Mouse (Mus musculus) limb, embryonic 10.5 days (tissue): ENCODE data around the gene Olfml3. TPM values are rescaled to one million over a fixed set of nuclear protein-coding genes. Genes with fewer than 3 reads are reported as not detected.

Experiments used
- DNase-seq: peaks from one replicate; pipeline ENCODE4 v3.0.0-alpha.2; 2017; ENCODE audit warnings: low spot score
- H3K27ac ChIP-seq: fragments of 300-500 bp; sonication (generic); 2 replicates; pipeline ENCODE4 v1.5.1; 2016; ENCODE audit warnings: mild to moderate bottlenecking
- H3K27me3 ChIP-seq: fragments of 300-500 bp; sonication (generic); 2 replicates; pipeline ENCODE4 v1.6.1; 2016; ENCODE audit warnings: low read depth, mild to moderate bottlenecking; ENCODE audit not compliant: poor library complexity, severe bottlenecking
- H3K36me3 ChIP-seq: fragments of 300-500 bp; sonication (generic); 2 replicates; pipeline ENCODE4 v1.6.1; 2016; ENCODE audit warnings: mild to moderate bottlenecking, moderate library complexity
- H3K4me1 ChIP-seq: fragments of 300-500 bp; sonication (generic); 2 replicates; pipeline ENCODE4 v1.6.1; 2016
- H3K4me3 ChIP-seq: fragments of 300-500 bp; sonication (generic); 2 replicates; pipeline ENCODE4 v1.5.1; 2016; ENCODE audit warnings: mild to moderate bottlenecking, moderate library complexity
- H3K9me3 ChIP-seq: fragments of 300-500 bp; sonication (generic); replicated peaks from 2 replicates; pipeline ENCODE4 v1.6.1; 2016; ENCODE audit warnings: mild to moderate bottlenecking
- WGBS: fragments of 180-500 bp; shearing (Covaris S2); methylation state at CpG from one replicate; pipeline ENCODE4 v1.1.7; 2016; 5-methylcytosine and 5-hydroxymethylcytosine counted together
- polyA plus RNA-seq: library from polyadenylated mRNA; unstranded; fragments of >200 nt; fragmentation: Nextera tagmentation; extraction: Ambion mirVana; gene quantifications from 2 replicates; pipeline ENCODE4 v1.2.1, GENCODE M21; 2016

Olfml3 gene
- polyA plus RNA-seq: 10.4 and 18.0 TPM in 2 replicates

- peaks cover 70% of the 10 kb centered on the region for H3K4me1 ChIP-seq
- DNase-seq: peak; percentile 95
- WGBS: 0% methylated on average over 18 of the region's 18 CpGs
- no peaks in the 10 kb centered on the region for H3K27me3 ChIP-seq
- H3K27ac ChIP-seq: peak within 1 kb of the TSS; percentile 93
- H3K9me3 ChIP-seq: no peaks in the 10 kb centered on the region
- peaks cover 18% of the 10 kb centered on the region for H3K36me3 ChIP-seq
- H3K4me3 ChIP-seq: peak within 1 kb of the TSS; percentile 50
Measured at GRCm38 (mm10) chr3:103737778-103738571, at the start of gene Olfml3. TSS of gene Olfml3 (minus strand) at chr3:103738001.

DNA sequence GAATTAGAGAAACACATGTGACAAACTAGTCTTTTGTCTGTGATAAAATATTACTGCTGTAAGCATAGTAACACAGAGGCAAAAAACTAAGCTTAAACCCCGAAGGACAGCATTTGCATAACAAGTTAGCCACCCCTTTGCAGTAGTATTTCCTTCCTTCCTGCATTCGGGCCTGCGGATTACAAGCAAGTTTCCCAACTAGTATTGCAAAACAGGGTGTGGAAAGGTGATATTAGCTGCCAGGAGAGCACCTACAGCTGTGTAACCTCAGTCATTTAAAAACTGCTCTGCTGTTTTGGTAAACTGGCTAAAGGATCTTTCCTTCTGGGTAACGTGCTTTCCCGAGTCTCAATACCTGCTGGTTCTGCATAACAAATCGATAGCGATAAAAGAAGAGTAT, 49.4 kb upstream of the Olfml3 start:
- H3K27ac ChIP-seq: no peak overlapping the region
- peaks cover 14% of the 10 kb centered on the region for H3K4me1 ChIP-seq
- no peaks in the 10 kb centered on the region for H3K9me3 ChIP-seq
- no peaks in the 10 kb centered on the region for H3K36me3 ChIP-seq
- no peaks in the 10 kb centered on the region for H3K27me3 ChIP-seq
- no peak overlapping the region for H3K4me3 ChIP-seq
- WGBS: 69% methylated on average over 7 of the region's 7 CpGs
- DNase-seq: no peak

DNA sequence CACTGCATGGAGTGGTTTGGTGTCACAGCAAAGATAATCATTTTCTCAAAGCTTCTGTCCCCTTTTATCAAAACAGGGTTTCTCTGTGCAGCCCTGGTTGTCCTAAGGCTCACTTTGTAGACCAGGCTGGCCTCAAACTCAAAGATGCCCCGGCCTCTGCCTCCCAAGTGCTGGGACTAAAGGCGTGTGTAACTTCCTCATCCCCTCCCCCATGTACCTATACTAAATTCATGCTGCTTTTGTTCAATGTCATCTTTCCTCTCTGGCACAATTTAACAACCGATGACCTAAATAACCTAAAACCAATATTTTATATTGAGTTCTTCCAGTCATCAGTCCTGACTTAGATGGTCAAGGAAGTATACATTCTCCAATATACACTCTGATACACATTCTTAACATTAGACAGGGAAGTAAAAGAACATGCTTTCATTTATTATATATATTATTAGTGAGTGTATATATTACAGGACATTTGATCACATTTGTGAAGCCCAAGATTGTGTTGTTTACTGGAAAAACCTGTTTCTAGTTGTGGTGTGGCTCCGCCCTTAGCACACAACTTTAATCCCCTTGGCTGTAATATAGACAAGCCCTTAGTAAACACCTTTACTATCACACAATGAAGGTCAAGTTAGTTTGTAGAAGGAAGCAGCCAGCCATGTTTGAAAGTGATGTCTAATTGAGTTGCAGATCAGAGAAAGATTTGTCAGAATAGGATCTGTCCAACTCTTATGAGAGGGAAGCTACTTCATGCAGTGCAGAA, 45.2 kb upstream of the Olfml3 start:
- no peak for DNase-seq
- no peaks in the 10 kb centered on the region for H3K9me3 ChIP-seq
- no peaks in the 10 kb centered on the region for H3K27me3 ChIP-seq
- WGBS: 85% methylated on average over 4 of the region's 4 CpGs
- no peaks in the 10 kb centered on the region; the same call in 1 of the 2 replicates for H3K4me1 ChIP-seq
- no peak overlapping the region for H3K4me3 ChIP-seq
- peaks cover 3% of the 10 kb centered on the region for H3K36me3 ChIP-seq
- H3K27ac ChIP-seq: no peak overlapping the region

GRCm38 (mm10) chr3:103780777-103781176, 43.0 kb upstream of the Olfml3 start:
- DNase-seq: no peak
- Histone ChIP-seq H3K4me3 (no peak overlapping the region), H3K9me3 (no peaks in the 10 kb centered on the region), H3K27ac (no peak overlapping the region), H3K36me3 (peaks cover 22% of the 10 kb centered on the region), H3K27me3 (no peaks in the 10 kb centered on the region), H3K4me1 (no peaks in the 10 kb centered on the region; the same call in 1 of the 2 replicates)
- 86% methylated on average over 5 of the region's 5 CpGs for WGBS

DNA sequence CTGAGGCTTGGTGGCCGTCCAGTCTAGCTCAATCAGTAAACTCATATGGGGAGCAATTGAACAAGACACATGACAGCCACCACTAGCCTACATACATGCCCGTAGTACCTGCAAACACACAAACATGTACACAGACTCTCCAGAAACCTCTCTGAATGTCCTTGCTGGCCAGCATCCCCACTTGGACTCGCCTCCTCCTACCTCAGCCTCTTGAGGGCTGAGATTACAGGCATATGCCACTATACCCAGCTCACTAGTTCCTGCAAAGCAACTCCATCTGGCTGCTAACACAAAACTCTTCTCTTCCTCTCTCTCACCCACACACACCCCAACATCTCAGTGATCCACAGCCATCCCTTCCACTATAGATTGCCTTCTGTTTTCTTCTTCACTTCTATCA, 42.5 kb upstream of the Olfml3 start:
- Histone ChIP-seq H3K36me3 (peaks cover 27% of the 10 kb centered on the region), H3K27ac (no peak overlapping the region), H3K4me1 (no peaks in the 10 kb centered on the region; the same call in 1 of the 2 replicates), H3K9me3 (no peaks in the 10 kb centered on the region), H3K4me3 (no peak overlapping the region), H3K27me3 (no peaks in the 10 kb centered on the region)
- DNase-seq: no peak
- WGBS: 90% methylated on average over 3 of the region's 3 CpGs

- H3K36me3 ChIP-seq: peaks cover 34% of the 10 kb centered on the region
- 92% methylated on average over 7 of the region's 7 CpGs for WGBS
- H3K27ac ChIP-seq: no peak overlapping the region
- no peaks in the 10 kb centered on the region; the same call in 1 of the 2 replicates for H3K4me1 ChIP-seq
- no peak for DNase-seq
- no peak overlapping the region for H3K4me3 ChIP-seq
- no peaks in the 10 kb centered on the region for H3K9me3 ChIP-seq
- no peaks in the 10 kb centered on the region for H3K27me3 ChIP-seq
Measured at GRCm38 (mm10) chr3:103779183-103779582, 41.4 kb upstream of the Olfml3 start.

DNA sequence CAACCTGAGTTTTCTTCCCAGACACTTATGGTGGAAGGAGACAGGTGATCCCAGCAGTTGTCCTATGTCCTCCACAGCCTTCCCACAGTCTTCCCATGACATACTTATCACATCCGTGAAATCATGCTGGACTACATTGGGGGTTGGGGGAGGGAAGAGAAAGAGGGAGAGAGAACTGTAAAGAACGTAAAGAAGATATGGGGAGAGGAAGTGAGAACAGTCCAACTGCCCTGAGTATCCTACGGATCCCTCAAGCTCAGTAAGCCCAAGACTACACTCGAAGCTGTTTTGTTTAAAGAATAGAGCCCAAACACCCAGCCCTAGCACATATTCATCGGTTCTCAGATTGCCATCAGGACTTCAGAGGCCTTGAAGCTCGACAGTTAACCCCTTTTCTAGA, 40.9 kb upstream of the Olfml3 start:
- 91% methylated on average over 6 of the region's 6 CpGs for WGBS
- no peaks in the 10 kb centered on the region for H3K9me3 ChIP-seq
- peaks cover 38% of the 10 kb centered on the region for H3K36me3 ChIP-seq
- H3K4me3 ChIP-seq: no peak overlapping the region
- no peak for DNase-seq
- H3K27me3 ChIP-seq: no peaks in the 10 kb centered on the region
- H3K27ac ChIP-seq: no peak overlapping the region
- H3K4me1 ChIP-seq: no peaks in the 10 kb centered on the region; the same call in 1 of the 2 replicates

- Histone ChIP-seq H3K4me1 (no peaks in the 10 kb centered on the region), H3K27ac (no peak overlapping the region), H3K36me3 (peaks cover 43% of the 10 kb centered on the region), H3K9me3 (no peaks in the 10 kb centered on the region), H3K27me3 (no peaks in the 10 kb centered on the region), H3K4me3 (no peak overlapping the region)
- DNase-seq: no peak
- 88% methylated on average over 11 of the region's 11 CpGs for whole genome bisulfite sequencing
Measured at GRCm38 (mm10) chr3:103777940-103778339, 40.1 kb upstream of the Olfml3 start.

DNA sequence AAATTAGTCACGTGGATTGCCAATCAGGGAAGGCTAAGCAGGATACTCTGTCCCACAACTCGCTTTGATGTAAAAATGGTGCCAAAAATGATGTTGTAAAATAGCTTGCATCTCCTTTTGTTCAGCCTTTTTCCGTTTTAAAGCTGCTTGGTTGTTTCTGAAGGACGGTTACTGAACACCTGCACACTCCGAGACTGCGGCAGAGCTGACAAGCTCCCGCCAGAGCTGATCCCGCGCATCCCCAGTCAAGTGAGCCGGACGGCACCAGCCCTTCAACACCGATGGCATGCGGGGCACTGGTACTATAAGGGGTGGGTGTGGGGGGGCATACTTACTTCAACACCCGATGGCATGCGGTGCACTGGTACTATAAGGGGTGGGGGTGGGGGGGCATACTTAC, 36.2 kb upstream of the Olfml3 start:
- H3K4me1 ChIP-seq: no peaks in the 10 kb centered on the region
- H3K27me3 ChIP-seq: no peaks in the 10 kb centered on the region
- no peaks in the 10 kb centered on the region for H3K9me3 ChIP-seq
- H3K4me3 ChIP-seq: no peak overlapping the region
- DNase-seq: no peak
- WGBS: 94% methylated on average over 15 of the region's 15 CpGs
- H3K27ac ChIP-seq: no peak overlapping the region
- peaks cover 72% of the 10 kb centered on the region for H3K36me3 ChIP-seq

DNA sequence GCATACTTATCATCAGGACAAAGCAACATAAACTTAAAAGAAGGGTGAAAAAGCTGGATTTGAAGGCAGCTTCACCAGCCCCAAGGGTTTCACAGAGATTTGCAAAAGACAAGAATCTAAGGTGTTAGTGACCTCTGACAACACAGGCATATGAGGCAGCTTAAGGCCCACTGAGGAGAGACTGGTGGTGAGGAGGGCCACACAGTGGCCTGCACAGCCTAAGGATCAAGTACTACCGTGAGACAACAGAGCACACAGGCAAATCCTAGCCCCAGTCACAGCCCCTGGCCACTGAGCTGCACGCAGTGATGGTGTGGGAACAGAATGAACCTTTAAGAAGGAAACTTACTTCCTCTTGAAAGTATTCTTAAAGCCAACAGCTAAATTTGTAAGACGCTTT, 35.7 kb upstream of the Olfml3 start:
- no peak for DNase-seq
- peaks cover 77% of the 10 kb centered on the region for H3K36me3 ChIP-seq

DNA sequence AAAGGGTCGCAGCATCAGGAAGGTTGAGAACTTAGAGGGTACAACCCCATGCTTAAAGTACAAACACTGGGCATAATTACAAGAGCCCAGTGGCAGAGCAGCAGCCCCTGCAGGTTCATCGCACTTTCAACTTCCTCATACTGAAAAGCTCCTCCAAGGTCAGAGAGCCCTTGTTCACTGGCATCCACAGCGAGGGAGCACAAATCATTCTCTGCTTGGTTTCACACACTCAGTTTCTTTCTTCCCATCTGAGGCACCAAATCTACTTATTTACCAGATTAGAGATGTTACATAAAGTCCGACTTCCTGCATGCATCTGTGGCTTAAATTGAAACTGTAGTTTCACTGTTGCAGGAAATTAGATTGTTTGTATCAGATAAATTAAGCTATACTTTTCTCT, 35.0 kb upstream of the Olfml3 start:
- no peaks in the 10 kb centered on the region for H3K4me1 ChIP-seq
- H3K9me3 ChIP-seq: no peaks in the 10 kb centered on the region
- peaks cover 78% of the 10 kb centered on the region for H3K36me3 ChIP-seq
- H3K27me3 ChIP-seq: no peaks in the 10 kb centered on the region
- H3K27ac ChIP-seq: no peak overlapping the region
- 92% methylated on average over 4 of the region's 4 CpGs for WGBS
- DNase-seq: no peak
- no peak overlapping the region for H3K4me3 ChIP-seq

More for the DNA sequence above, 35.7 kb upstream of the Olfml3 start:
- Histone ChIP-seq H3K9me3 (no peaks in the 10 kb centered on the region), H3K4me1 (no peaks in the 10 kb centered on the region), H3K4me3 (no peak overlapping the region), H3K27ac (no peak overlapping the region), H3K27me3 (no peaks in the 10 kb centered on the region)
- WGBS: 88% methylated on average over 3 of the region's 3 CpGs

DNA sequence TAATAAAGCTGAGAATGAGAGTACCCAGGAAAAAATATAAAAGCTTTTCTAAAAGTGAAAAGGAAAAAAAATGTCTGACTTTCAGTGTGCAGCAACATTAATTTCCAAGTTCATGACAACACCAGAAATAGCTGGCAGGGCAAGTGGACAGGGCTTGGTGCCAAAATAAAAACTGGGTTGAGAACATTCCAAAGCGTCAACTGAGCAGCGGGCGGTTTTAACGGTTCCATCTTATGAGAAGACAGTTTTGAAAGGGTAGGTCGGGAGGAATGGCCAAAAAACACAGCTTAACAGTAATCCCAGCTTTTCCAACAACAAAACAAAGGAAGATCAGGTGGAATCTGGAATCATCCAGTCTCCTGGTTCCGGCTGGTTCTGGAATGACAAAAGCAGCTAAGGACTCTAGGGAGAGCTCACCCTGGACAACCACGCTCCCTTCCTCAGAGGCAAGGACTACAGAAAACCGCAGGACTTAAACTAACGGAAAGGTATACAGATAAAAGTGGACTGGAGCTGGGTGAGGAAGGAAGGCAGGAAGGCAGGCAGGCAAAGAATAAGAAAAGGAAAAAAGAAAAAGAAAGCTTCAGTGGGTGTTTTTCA, 33.8 kb upstream of the Olfml3 start:
- DNase-seq: no peak
- Histone ChIP-seq H3K27me3 (no peaks in the 10 kb centered on the region), H3K36me3 (peaks cover 74% of the 10 kb centered on the region), H3K4me1 (no peaks in the 10 kb centered on the region), H3K9me3 (no peaks in the 10 kb centered on the region), H3K27ac (no peak overlapping the region), H3K4me3 (no peak overlapping the region)
- 93% methylated on average over 9 of the region's 9 CpGs for WGBS

GRCm38 (mm10) chr3:103766789-103767188, 29.0 kb upstream of the Olfml3 start:
- 88% methylated on average over 3 of the region's 3 CpGs for WGBS
- no peak for DNase-seq
- H3K27me3 ChIP-seq: no peaks in the 10 kb centered on the region
- no peak overlapping the region for H3K27ac ChIP-seq
- H3K9me3 ChIP-seq: no peaks in the 10 kb centered on the region
- no peak overlapping the region for H3K4me3 ChIP-seq
- H3K36me3 ChIP-seq: peaks cover 74% of the 10 kb centered on the region
- no peaks in the 10 kb centered on the region for H3K4me1 ChIP-seq
